Mouse (Mus musculus) induced T-regulatory cell, adult 2 months (primary cell): ENCODE data around the gene Il1f8.
"Not testable (repeated sequence)": the region's sequence is repeated elsewhere in the genome, so short reads cannot be mapped to it uniquely, and the experiment has no call there.

ENCODE experiments used
- DNase-seq: peaks from one replicate; pipeline ENCODE4 v3.0.0-alpha.2; 2012; ENCODE audit warnings: low read depth

Il1f8 gene

GRCm38 (mm10) chr2:24152861-24153260, at the start of gene Il1f8:
Il1f8 (plus strand) TSS chr2:24153161.
- DNase-seq: no peak

GRCm38 (mm10) chr2:24103619-24104289, 49.2 kb upstream of the Il1f8 start:
- DNase-seq: no peak

GRCm38 (mm10) chr2:24109085-24109484, 43.9 kb upstream of the Il1f8 start:
- DNase-seq: no peak

GRCm38 (mm10) chr2:24134373-24134772, 18.6 kb upstream of the Il1f8 start:
- no peak for DNase-seq

- DNase-seq: not testable (repeated sequence)
These were observed 28.8 kb downstream of the Il1f8 start for GRCm38 (mm10) chr2:24181683-24182331.

- DNase-seq: not testable (repeated sequence)
These were observed 29.6 kb downstream of the Il1f8 start for GRCm38 (mm10) chr2:24182423-24183147.

GRCm38 (mm10) chr2:24184092-24184491, 31.1 kb downstream of the Il1f8 start:
- DNase-seq: not testable (repeated sequence)

GRCm38 (mm10) chr2:24186176-24186575, 33.2 kb downstream of the Il1f8 start, which contains the start of gene Il1f9:
Il1f9 (plus strand) TSS chr2:24186476.
- no peak for DNase-seq

- no peak for DNase-seq
These were observed 34.6 kb downstream of the Il1f8 start for GRCm38 (mm10) chr2:24187585-24187984.

- DNase-seq: no peak
These were observed 35.2 kb downstream of the Il1f8 start for GRCm38 (mm10) chr2:24188189-24188588.
